Comparison of ENCODE assay signal across 8 mouse cellular contexts in genomic region chr8:70560096-70560495, GRCm38 (mm10). TPM values are rescaled to one million over a fixed set of nuclear protein-coding genes. Genes with fewer than 3 reads are reported as not detected.
A peak's percentile ranks its signal among the peaks of the same experiment; 100 is the strongest.
DNase-seq lines count a peak whose midpoint lies in the region; ATAC-seq lines count a peak whose summit lies in the region.

No protein-coding gene starts in this region.

- 72% methylated on average over 2 of the region's 2 CpGs for WGBS in kidney, embryonic 14.5 days

- peak; percentile 52 to 66 for DNase-seq in left cerebral cortex, postnatal 14 days (ENCODE audit: low spot score in 2 of 2)
- no peak for DNase-seq in left cerebral cortex, adult 11 months (ENCODE audit: low spot score)
- peak; percentile 69 for DNase-seq in adrenal gland, adult 8-10 months
- peak; percentile 87 for DNase-seq in lung, postnatal 36 days
- DNase-seq in c-Kit-positive CD71-positive TER-119-positive erythroid progenitor cells, embryonic 14.5 days (ENCODE audit: low spot score): no peak
- no peak for DNase-seq in urinary bladder, postnatal 25 days (ENCODE audit: low spot score)

- peaks cover 23% of the 10 kb centered on the region for H3K4me1 ChIP-seq in kidney, embryonic 14.5 days (ENCODE audit: control insufficient read depth, insufficient read depth, low read length)

- no peak overlapping the region for H3K9ac ChIP-seq in kidney, embryonic 14.5 days (ENCODE audit: low read depth, low read length)

- no peak overlapping the region for H3K4me2 ChIP-seq in kidney, embryonic 14.5 days (replicated peaks; ENCODE audit: low read depth, low read length)

- no peaks in the 10 kb centered on the region for H3K27me3 ChIP-seq in kidney, embryonic 14.5 days (ENCODE audit: control insufficient read depth, insufficient read depth, low read length)

- peak; percentile 78 for ATAC-seq in granulocyte monocyte progenitor cell, adult 5-6 weeks (replicated peaks; ENCODE audit: poor library complexity, severe bottlenecking)
- ATAC-seq in kidney, embryonic 14.5 days (ENCODE audit: low FRiP score, low TSS enrichment): no peak

- H3K36me3 ChIP-seq in kidney, embryonic 14.5 days (ENCODE audit: control insufficient read depth, insufficient read depth, low read length): no peaks in the 10 kb centered on the region

- peak overlapping the region; percentile 19; the same call in 1 of the 2 replicates for H3K27ac ChIP-seq in kidney, embryonic 14.5 days (ENCODE audit: low read depth, low read length)

- no peaks in the 10 kb centered on the region for H3K9me3 ChIP-seq in kidney, embryonic 14.5 days (ENCODE audit: control insufficient read depth, low read length)

- intact Hi-C loops in left cerebral cortex, postnatal 14 days (cut with DNase I): no loop called here

- no peak overlapping the region for H3K4me3 ChIP-seq in kidney, embryonic 14.5 days (ENCODE audit: low read length)

RNA-seq across cellular contexts. Expression of gene Ell, which starts 20.8 kb away (rescaled TPM):
- total RNA-seq in left cerebral cortex, postnatal 14 days (2021): 10 to 100 TPM; 13.8 to 17.4 TPM
- total RNA-seq in adrenal gland, adult 8-10 months (2022): 10 to 100 TPM; 25.2 to 38.3 (median 30.3) TPM
- 11.7 and 13.6 TPM in 2 replicates for total RNA-seq in granulocyte monocyte progenitor cell, adult 5-6 weeks (2014; fragmentation: Nextera tagmentation)
- 5.5 and 5.7 TPM in 2 replicates for total RNA-seq in granulocyte monocyte progenitor cell, adult 5-6 weeks (2017)
- polyA plus RNA-seq in kidney, embryonic 14.5 days (2014; fragmentation: Nextera tagmentation; extraction: Ambion mirVana): 12.9 and 22.4 TPM in 2 replicates

RNA-seq across cellular contexts. Expression of gene Kxd1, which starts 32.3 kb away (rescaled TPM):
- 10 to 100 TPM; 40.8 to 43.4 TPM for total RNA-seq in left cerebral cortex, postnatal 14 days (2021)
- 10 to 100 TPM; 77.1 to 86.6 (median 80.3) TPM for total RNA-seq in adrenal gland, adult 8-10 months (2022)
- total RNA-seq in granulocyte monocyte progenitor cell, adult 5-6 weeks (2014; fragmentation: Nextera tagmentation): 83.7 and 84.5 TPM in 2 replicates
- 68.7 and 74.4 TPM in 2 replicates for total RNA-seq in granulocyte monocyte progenitor cell, adult 5-6 weeks (2017)
- 70.0 and 70.9 TPM in 2 replicates for polyA plus RNA-seq in kidney, embryonic 14.5 days (2014; fragmentation: Nextera tagmentation; extraction: Ambion mirVana)

RNA-seq across cellular contexts. Expression of gene Fkbp8, which starts 32.6 kb away (rescaled TPM):
- 100 to 1,000 TPM; 396 to 406 TPM for total RNA-seq in left cerebral cortex, postnatal 14 days (2021)
- total RNA-seq in adrenal gland, adult 8-10 months (2022): 100 to 1,000 TPM; 352 to 405 (median 379) TPM
- total RNA-seq in granulocyte monocyte progenitor cell, adult 5-6 weeks (2014; fragmentation: Nextera tagmentation): 113 and 149 TPM in 2 replicates
- total RNA-seq in granulocyte monocyte progenitor cell, adult 5-6 weeks (2017): 107 and 118 TPM in 2 replicates
- polyA plus RNA-seq in kidney, embryonic 14.5 days (2014; fragmentation: Nextera tagmentation; extraction: Ambion mirVana): 252 and 291 TPM in 2 replicates

RNA-seq across cellular contexts. Expression of gene Isyna1, which starts 34.1 kb away (rescaled TPM):
- 10 to 100 TPM; 47.5 to 51.0 TPM for total RNA-seq in left cerebral cortex, postnatal 14 days (2021)
- total RNA-seq in adrenal gland, adult 8-10 months (2022): 100 to 1,000 TPM; 124 to 207 (median 158) TPM
- 30.8 and 66.6 TPM in 2 replicates for total RNA-seq in granulocyte monocyte progenitor cell, adult 5-6 weeks (2014; fragmentation: Nextera tagmentation)
- 35.2 and 38.6 TPM in 2 replicates for total RNA-seq in granulocyte monocyte progenitor cell, adult 5-6 weeks (2017)
- polyA plus RNA-seq in kidney, embryonic 14.5 days (2014; fragmentation: Nextera tagmentation; extraction: Ambion mirVana): 102 and 118 TPM in 2 replicates

RNA-seq across cellular contexts. Expression of gene Ssbp4, which starts 48.6 kb away (rescaled TPM):
- 100 to 1,000 TPM; 270 to 302 TPM for total RNA-seq in left cerebral cortex, postnatal 14 days (2021)
- total RNA-seq in adrenal gland, adult 8-10 months (2022): 100 to 1,000 TPM in 2 of 4 experiments, 10 to 100 TPM in 2; 69.3 to 158 (median 120) TPM
- 53.8 and 75.4 TPM in 2 replicates for total RNA-seq in granulocyte monocyte progenitor cell, adult 5-6 weeks (2014; fragmentation: Nextera tagmentation)
- 35.2 and 87.9 TPM in 2 replicates for total RNA-seq in granulocyte monocyte progenitor cell, adult 5-6 weeks (2017)
- 172 and 220 TPM in 2 replicates for polyA plus RNA-seq in kidney, embryonic 14.5 days (2014; fragmentation: Nextera tagmentation; extraction: Ambion mirVana)

Comparison
In these comparisons a context has a peak if more than half of its experiments do, and no peak if none do; other contexts are left out.
1. DNase-seq: peak in left cerebral cortex, postnatal 14 days (2 of 2), adrenal gland, adult 8-10 months (single experiment) and lung, postnatal 36 days (single experiment); none in left cerebral cortex, adult 11 months (single experiment), c-Kit-positive CD71-positive TER-119-positive erythroid progenitor cells, embryonic 14.5 days (single experiment) and urinary bladder, postnatal 25 days (single experiment).